Mouse (Mus musculus) E14TG2a.4 (cell line): ENCODE measurements at regions not wholly inside any gene's neighbourhood (a gene's known extent, or its start where the extent isn't known, plus 50 kb on each side); places are given as distances from the start of the nearest gene placed in this dataset.

Experiments used
- CTCF ChIP-seq: conservative IDR thresholded peaks from 2 replicates; pipeline ENCODE4 v1.5.1; 2014; ENCODE audit warnings: low read length
- NANOG ChIP-seq: IDR thresholded peaks from 2 replicates; pipeline ENCODE4 v1.6.1; 2014; ENCODE audit warnings: borderline replicate concordance, low read length, mixed read lengths
- POU5F1 ChIP-seq: IDR thresholded peaks from 2 replicates; pipeline ENCODE4 v1.6.1; 2014; ENCODE audit warnings: low read length, borderline replicate concordance

DNA sequence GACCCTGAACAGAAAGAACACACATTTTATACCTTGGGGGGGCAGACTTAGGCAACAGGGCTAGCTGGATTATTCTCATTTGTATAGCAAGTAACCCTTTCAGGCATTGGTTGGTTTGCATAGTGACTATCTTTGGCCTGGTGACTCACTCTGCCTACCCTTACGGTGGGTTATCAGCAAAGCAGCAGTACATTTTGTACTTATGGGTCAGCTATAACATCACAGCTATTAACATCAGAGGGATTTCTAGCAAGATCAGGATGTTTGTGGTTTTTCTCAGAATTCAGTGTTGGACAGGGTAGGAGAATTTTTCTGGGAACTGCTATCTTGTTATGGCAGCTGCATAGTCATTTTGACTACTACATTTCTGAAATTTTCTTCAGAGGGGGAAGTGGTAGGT lies 84.7 kb downstream of the Serpinb9g start:
- TF ChIP-seq CTCF (no peak), POU5F1 (no peak), NANOG (no peak)
